Mouse (Mus musculus) E14TG2a.4 (cell line): ENCODE measurements around the gene Chrna1.

Experiments used
- CTCF ChIP-seq: conservative IDR thresholded peaks from 2 replicates; pipeline ENCODE4 v1.5.1; 2014; ENCODE audit warnings: low read length
- NANOG ChIP-seq: IDR thresholded peaks from 2 replicates; pipeline ENCODE4 v1.6.1; 2014; ENCODE audit warnings: borderline replicate concordance, low read length, mixed read lengths
- POU5F1 ChIP-seq: IDR thresholded peaks from 2 replicates; pipeline ENCODE4 v1.6.1; 2014; ENCODE audit warnings: low read length, borderline replicate concordance

DNA sequence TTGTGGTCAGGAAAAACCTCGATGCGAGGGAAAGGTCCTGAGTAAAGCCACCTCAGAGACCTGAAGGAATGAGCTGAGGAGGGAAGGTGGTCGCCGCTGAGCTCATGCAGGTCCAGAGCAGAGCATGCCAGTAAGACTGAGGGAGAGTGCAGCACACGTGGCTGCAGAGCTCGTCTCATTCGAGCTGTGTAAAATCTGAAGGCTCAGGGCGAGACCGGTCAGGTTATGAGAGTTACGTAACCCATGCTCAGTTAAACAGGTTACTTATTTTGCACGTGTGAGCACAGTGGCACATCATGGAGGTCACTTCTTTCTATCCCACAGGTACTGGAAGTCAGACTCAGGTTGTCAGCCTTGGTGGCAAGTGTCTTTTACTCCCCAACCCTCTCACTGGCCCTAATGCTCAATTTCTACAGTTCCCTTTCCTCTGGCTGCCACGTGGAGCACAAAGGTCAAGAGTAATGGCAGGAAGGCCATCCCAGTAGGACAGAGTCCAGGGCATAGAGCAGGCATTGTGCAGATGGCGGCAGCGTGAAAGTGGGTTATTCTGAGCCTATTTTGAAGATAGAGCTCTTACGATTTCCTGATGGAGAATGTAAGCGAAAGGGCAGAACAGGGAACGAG lies 36.4 kb upstream of the Chrna1 start:
- no peak for TF ChIP-seq CTCF
- no peak for TF ChIP-seq POU5F1
- no peak for TF ChIP-seq NANOG
